Comparison of ENCODE assay signal across 16 mouse cellular contexts in genomic region chr1:149809527-149809926, GRCm38 (mm10).
DNase-seq lines count a peak whose midpoint lies in the region; ATAC-seq and TF ChIP-seq lines count a peak whose summit lies in the region.
"Had no signal": no experiment of that assay in that cellular context is flagged by ENCODE, and none has a peak within 500 bp of the region (broad histone marks: within the 10 kb centered on the region; RNA-seq: fewer than 3 reads in every experiment).

No protein-coding gene starts in this region.

- DNase-seq in heart, postnatal 0 days (ENCODE audit: low spot score): no peak
- DNase-seq in liver, postnatal 0 days: no peak
- no peak for DNase-seq in liver, embryonic 11.5 days (ENCODE audit: low spot score)
- peak; percentile 9 for DNase-seq in induced T-regulatory cell, adult 2 months (ENCODE audit: low read depth)
- no peak for DNase-seq in urinary bladder, postnatal 14 days (ENCODE audit: low spot score)
- DNase-seq in frontal cortex, postnatal 10 days (ENCODE audit: low spot score in 2 of 2): no peak
- DNase-seq: cerebellum, adult 9-10 months; gastrocnemius, postnatal 14 days; kidney, postnatal 25 days had no signal

- WGBS in heart, postnatal 0 days: 75% methylated on average over 1 of the region's 1 CpGs
- WGBS in heart, embryonic 12.5 days: 87% methylated on average over 1 of the region's 1 CpGs
- 76% methylated on average over 1 of the region's 1 CpGs for WGBS in liver, postnatal 0 days (ENCODE audit: insufficient replicate concordance)
- 76% methylated on average over 1 of the region's 1 CpGs for WGBS in liver, embryonic 11.5 days

- peak; percentile 38 for TF ChIP-seq CTCF in heart, postnatal 0 days (IDR thresholded peaks at IDR 0.05; ENCODE audit: low read depth)
- peak; percentile 36 for TF ChIP-seq CTCF in liver, postnatal 0 days (IDR thresholded peaks at IDR 0.05; ENCODE audit: low read depth)
- peak; percentile 63 for TF ChIP-seq CTCF in E14TG2a.4 (conservative IDR thresholded peaks at IDR 0.05; ENCODE audit: low read length)

- no peaks in the 10 kb centered on the region for H3K36me3 ChIP-seq in heart, postnatal 0 days (replicated peaks; ENCODE audit: control insufficient read depth, insufficient read depth, low read length)
- no peaks in the 10 kb centered on the region for H3K36me3 ChIP-seq in heart, embryonic 12.5 days
- H3K36me3 ChIP-seq in liver, postnatal 0 days (replicated peaks; ENCODE audit: insufficient read depth, low read length): no peaks in the 10 kb centered on the region
- no peaks in the 10 kb centered on the region for H3K36me3 ChIP-seq in liver, embryonic 11.5 days (ENCODE audit: control insufficient read depth, insufficient read depth, low read length)
- no peaks in the 10 kb centered on the region for H3K36me3 ChIP-seq in E14TG2a.4 (ENCODE audit: insufficient read depth, low read length)
- H3K36me3 ChIP-seq: forebrain, embryonic 12.5 days; heart, embryonic 13.5 days had no signal

- H3K4me1 ChIP-seq in heart, postnatal 0 days (ENCODE audit: control insufficient read depth, insufficient read depth): no peaks in the 10 kb centered on the region
- no peaks in the 10 kb centered on the region for H3K4me1 ChIP-seq in heart, embryonic 12.5 days (replicated peaks)
- H3K4me1 ChIP-seq in liver, postnatal 0 days (ENCODE audit: insufficient read depth): no peaks in the 10 kb centered on the region
- H3K4me1 ChIP-seq in liver, embryonic 11.5 days (replicated peaks; ENCODE audit: control insufficient read depth, insufficient read depth, low read length): no peaks in the 10 kb centered on the region
- no peaks in the 10 kb centered on the region for H3K4me1 ChIP-seq in E14TG2a.4 (replicated peaks; ENCODE audit: low read depth, low read length)
- H3K4me1 ChIP-seq: forebrain, embryonic 12.5 days; heart, embryonic 13.5 days; megakaryocyte, embryonic 14.5 days had no signal

- H3K9ac ChIP-seq in heart, postnatal 0 days (replicated peaks; ENCODE audit: low read depth, low read length): no peak overlapping the region
- H3K9ac ChIP-seq in heart, embryonic 12.5 days: no peak overlapping the region
- H3K9ac ChIP-seq in liver, postnatal 0 days (replicated peaks): no peak overlapping the region
- no peak overlapping the region for H3K9ac ChIP-seq in liver, embryonic 11.5 days (ENCODE audit: low read depth, low read length)
- H3K9ac ChIP-seq: forebrain, embryonic 12.5 days; heart, embryonic 13.5 days had no signal

- no peak overlapping the region for H3K4me3 ChIP-seq in heart, postnatal 0 days (ENCODE audit: low read depth, low read length)
- no peak overlapping the region for H3K4me3 ChIP-seq in heart, embryonic 12.5 days
- H3K4me3 ChIP-seq in liver, postnatal 0 days (ENCODE audit: low read depth, low read length): no peak overlapping the region
- H3K4me3 ChIP-seq in liver, embryonic 11.5 days (ENCODE audit: low read depth, low read length): no peak overlapping the region
- no peak overlapping the region for H3K4me3 ChIP-seq in E14TG2a.4 (replicated peaks; ENCODE audit: low read length)
- H3K4me3 ChIP-seq: forebrain, embryonic 12.5 days; heart, embryonic 13.5 days; megakaryocyte, embryonic 14.5 days; myocyte had no signal

- no peak overlapping the region for H3K27ac ChIP-seq in heart, postnatal 0 days (ENCODE audit: low read depth)
- no peak overlapping the region for H3K27ac ChIP-seq in heart, embryonic 12.5 days (ENCODE audit: poor library complexity, severe bottlenecking)
- no peak overlapping the region for H3K27ac ChIP-seq in liver, postnatal 0 days (ENCODE audit: low read depth)
- no peak overlapping the region for H3K27ac ChIP-seq in liver, embryonic 11.5 days (ENCODE audit: low read depth, low read length)
- H3K27ac ChIP-seq: forebrain, embryonic 12.5 days; heart, embryonic 13.5 days had no signal

- no peaks in the 10 kb centered on the region for H3K27me3 ChIP-seq in heart, postnatal 0 days (ENCODE audit: control insufficient read depth, insufficient read depth, low read length)
- H3K27me3 ChIP-seq in heart, embryonic 12.5 days (replicated peaks): no peaks in the 10 kb centered on the region
- H3K27me3 ChIP-seq in liver, postnatal 0 days (ENCODE audit: insufficient read depth, low read length): no peaks in the 10 kb centered on the region
- H3K27me3 ChIP-seq in liver, embryonic 11.5 days (replicated peaks; ENCODE audit: control insufficient read depth, insufficient read depth, low read length): no peaks in the 10 kb centered on the region
- no peaks in the 10 kb centered on the region; the same call in 1 of the 2 replicates for H3K27me3 ChIP-seq in E14TG2a.4 (ENCODE audit: insufficient read depth, low read length)
- H3K27me3 ChIP-seq: forebrain, embryonic 12.5 days; heart, embryonic 13.5 days; megakaryocyte, embryonic 14.5 days had no signal

- H3K4me2 ChIP-seq in heart, postnatal 0 days (ENCODE audit: low read depth, low read length): no peak overlapping the region
- H3K4me2 ChIP-seq in heart, embryonic 12.5 days: no peak overlapping the region
- no peak overlapping the region for H3K4me2 ChIP-seq in liver, postnatal 0 days (ENCODE audit: low read depth, low read length)
- H3K4me2 ChIP-seq in liver, embryonic 11.5 days: no peak overlapping the region
- H3K4me2 ChIP-seq: forebrain, embryonic 12.5 days; heart, embryonic 13.5 days had no signal

- TF ChIP-seq EP300 in heart, postnatal 0 days (IDR thresholded peaks at IDR 0.05; ENCODE audit: low read depth): no peak
- TF ChIP-seq EP300 in liver, postnatal 0 days (IDR thresholded peaks at IDR 0.05; ENCODE audit: low read depth): no peak

- no peaks in the 10 kb centered on the region for H3K9me3 ChIP-seq in heart, postnatal 0 days (replicated peaks; ENCODE audit: control insufficient read depth, low read length)
- no peaks in the 10 kb centered on the region for H3K9me3 ChIP-seq in heart, embryonic 12.5 days (replicated peaks)
- no peaks in the 10 kb centered on the region for H3K9me3 ChIP-seq in liver, postnatal 0 days (ENCODE audit: low read length)
- no peaks in the 10 kb centered on the region for H3K9me3 ChIP-seq in liver, embryonic 11.5 days (ENCODE audit: control insufficient read depth, low read length)
- no peaks in the 10 kb centered on the region for H3K9me3 ChIP-seq in E14TG2a.4 (ENCODE audit: low read length)
- H3K9me3 ChIP-seq: forebrain, embryonic 12.5 days; megakaryocyte, embryonic 14.5 days had no signal

- ATAC-seq in heart, postnatal 0 days (ENCODE audit: insufficient read depth, low read depth): no peak
- ATAC-seq in heart, embryonic 12.5 days (ENCODE audit: insufficient number of reproducible peaks, low FRiP score): no peak
- no peak for ATAC-seq in liver, postnatal 0 days
- ATAC-seq in liver, embryonic 11.5 days (replicated peaks; ENCODE audit: low FRiP score): no peak
- ATAC-seq: inflammation-experienced regulatory T-cells, adult 6 months had no signal
